Mouse (Mus musculus): ENCODE measurements around the gene Nprl3. TPM values are rescaled to one million over a fixed set of nuclear protein-coding genes. Genes with fewer than 3 reads are reported as not detected.

Gene Nprl3
- polyA plus RNA-seq, 1 experiment = 32.7 TPM

DNA sequence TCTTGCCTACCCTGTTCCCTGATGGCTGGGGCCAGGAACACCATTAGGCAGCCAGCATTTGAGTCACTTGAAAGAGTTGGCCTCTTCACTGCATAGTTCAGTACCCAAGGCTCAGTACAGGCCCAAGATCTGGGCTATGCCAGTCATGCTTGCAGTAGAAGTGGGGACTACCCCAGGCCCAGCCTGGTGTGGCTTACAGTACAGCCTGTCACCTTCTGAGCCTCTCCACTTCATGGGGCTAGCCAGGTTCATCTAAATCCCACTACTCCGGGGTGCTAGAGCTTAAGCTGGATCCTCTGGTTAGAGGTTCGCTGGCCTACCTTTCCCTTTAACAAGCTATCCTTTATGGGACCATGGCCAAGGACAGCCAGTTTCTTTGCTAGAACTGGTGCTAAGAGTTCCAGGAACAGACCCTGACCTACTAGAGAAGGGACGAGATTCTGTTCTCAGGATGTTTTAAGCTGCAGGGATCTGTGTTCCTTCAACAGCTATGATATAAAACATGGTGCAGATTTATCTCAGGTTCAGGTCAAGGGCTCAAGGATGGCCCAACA lies 39.1 kb downstream of the Nprl3 start:
- WGBS = 85% methylated on average over 3 of the region's 3 CpGs
- no peak for DNase-seq (ENCODE audit: low read depth, low spot score)

DNA sequence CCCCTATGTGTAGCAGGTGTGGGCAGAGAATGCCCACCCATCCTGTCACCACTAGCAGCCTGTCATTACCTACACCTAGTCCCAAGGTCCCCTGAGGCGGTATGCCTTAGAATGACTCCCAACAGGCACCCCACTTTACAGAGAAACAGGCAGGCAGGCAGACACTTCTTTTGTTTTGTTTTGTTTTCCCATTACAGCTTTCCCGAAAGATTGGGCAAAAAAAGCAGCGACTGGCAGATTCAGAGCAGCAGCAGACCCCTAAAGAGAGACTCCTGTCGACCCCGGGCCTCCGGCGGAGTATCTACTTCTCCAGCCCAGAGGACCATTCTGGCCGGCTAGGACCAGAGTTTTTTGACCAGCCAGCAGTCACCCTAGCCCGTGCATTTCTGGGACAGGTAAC lies 40.0 kb downstream of the Nprl3 start:
- 95% methylated on average over 9 of the region's 9 CpGs for WGBS
- no peak for DNase-seq (ENCODE audit: low read depth, low spot score)

DNA sequence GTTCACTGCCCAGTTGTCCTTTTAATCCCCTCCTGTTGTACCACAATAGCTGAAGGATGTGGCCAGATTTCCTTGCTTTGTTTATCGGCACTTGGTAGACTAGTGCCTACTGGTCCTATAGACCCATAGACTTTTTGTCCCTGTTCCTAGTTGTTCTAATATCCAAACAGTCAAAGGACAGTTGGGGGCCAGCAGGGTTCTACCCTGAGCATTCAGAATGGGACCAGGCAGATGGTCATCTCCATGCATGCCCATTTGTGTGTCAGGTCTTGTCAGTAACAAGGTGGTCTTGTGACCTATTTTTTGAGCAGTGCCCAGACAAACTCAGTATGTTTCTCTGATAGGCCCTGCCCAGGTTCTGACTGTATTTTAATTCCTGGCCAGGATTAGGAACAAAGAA lies 40.5 kb downstream of the Nprl3 start:
- 24% methylated on average over 1 of the region's 1 CpGs for WGBS
- DNase-seq (ENCODE audit: low read depth, low spot score) = no peak

DNA sequence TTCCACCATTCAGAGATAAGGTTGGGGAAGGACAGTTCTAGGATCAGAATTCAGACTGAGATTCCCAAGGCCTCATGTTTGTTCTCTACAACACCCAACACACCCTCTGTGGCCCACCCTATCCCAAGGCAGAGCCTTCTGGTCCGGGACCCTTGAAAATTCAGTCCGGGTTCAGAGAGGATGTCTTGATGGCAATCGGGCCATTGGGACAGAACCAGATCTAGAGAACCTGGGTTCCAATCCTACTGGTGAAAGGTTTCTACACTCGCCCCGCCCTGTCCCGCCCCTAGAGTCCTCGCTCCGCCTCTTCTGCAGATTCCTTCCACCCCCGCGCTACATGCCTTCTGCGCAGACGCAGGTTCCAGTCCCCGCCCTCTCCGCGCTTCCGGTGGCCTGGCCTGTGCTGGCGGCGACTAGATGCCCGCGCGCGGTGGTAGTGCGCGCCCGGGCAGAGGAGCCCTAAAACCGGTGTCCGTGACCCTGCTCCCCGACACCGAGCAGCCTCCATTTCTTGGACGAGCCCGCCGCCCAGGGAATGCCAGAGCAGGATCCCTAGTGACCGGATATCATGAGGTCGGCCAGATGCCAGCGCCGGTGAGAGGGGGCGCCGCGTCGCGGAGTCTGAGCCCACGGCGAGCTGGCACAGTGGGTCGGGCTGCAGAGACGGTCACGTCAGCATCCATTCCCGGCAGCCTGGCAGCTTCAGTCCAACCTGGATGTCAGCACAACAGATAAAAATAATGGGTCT lies 41.2 kb downstream of the Nprl3 start, which contains the start of gene Mpg:
Gene Mpg (plus strand): TSS at position 382 of the 748 bp plus-strand sequence.
- 3% methylated on average over 47 of the region's 47 CpGs for WGBS
- no peak for DNase-seq (ENCODE audit: low read depth, low spot score)

DNA sequence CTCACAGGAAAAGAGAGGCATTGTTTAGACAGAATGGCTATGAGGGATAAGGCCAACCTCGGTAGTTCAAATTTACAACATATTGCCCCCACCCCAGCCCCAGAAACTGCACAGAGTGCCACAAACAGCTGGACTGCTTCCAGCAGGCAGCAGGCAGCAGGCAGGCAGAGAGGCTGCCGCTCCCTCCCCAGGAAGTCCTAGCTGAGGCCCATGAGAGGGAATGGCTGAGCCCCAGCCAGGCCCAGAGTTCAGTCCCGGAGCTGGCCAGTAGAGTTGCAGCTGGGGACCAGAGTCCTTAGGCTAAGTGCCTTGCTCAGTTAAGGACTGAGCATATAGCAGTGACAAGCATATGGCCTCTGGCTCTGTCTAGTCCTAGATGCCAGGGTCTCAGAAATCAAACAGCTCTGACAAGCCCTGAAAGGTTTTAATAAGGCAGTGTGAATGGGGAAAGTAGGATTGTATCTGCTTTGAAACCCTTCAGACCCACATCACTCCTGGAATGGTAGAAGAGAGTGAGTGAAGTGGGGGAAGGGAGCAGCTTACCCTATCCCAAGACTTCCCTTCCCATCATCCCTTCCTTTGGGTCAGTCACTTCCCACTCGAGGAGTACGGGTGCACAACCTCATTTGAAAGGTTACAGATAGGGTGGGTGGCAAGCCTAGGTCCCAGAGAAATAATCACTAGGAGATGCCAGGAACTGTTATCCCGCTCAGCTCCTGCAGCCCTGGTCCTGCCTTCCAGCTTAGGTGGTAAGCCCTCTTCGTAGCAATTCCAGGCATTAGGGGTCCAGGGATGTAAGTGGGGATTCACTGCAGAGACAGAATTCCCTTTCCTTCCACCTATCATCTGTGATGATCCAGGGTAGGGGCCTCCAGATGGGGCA lies 42.0 kb downstream of the Nprl3 start:
- no peak for DNase-seq (ENCODE audit: low read depth, low spot score)
- 30% methylated on average over 7 of the region's 7 CpGs for WGBS

GRCm38 (mm10) chr11:32224468-32225139 lies 42.9 kb downstream of the Nprl3 start:
- 5% methylated on average over 4 of the region's 4 CpGs for WGBS
- no peak for DNase-seq (ENCODE audit: low read depth, low spot score)

- WGBS = 75% methylated on average over 4 of the region's 4 CpGs
Measured at GRCm38 (mm10) chr11:32223297-32223967, 44.1 kb downstream of the Nprl3 start.

GRCm38 (mm10) chr11:32222570-32223194 lies 44.8 kb downstream of the Nprl3 start:
- WGBS = 3% methylated on average over 21 of the region's 21 CpGs
- no peak for DNase-seq (ENCODE audit: low read depth, low spot score)

More at GRCm38 (mm10) chr11:32223297-32223967, 44.1 kb downstream of the Nprl3 start:
- no peak for DNase-seq (ENCODE audit: low read depth, low spot score)

DNA sequence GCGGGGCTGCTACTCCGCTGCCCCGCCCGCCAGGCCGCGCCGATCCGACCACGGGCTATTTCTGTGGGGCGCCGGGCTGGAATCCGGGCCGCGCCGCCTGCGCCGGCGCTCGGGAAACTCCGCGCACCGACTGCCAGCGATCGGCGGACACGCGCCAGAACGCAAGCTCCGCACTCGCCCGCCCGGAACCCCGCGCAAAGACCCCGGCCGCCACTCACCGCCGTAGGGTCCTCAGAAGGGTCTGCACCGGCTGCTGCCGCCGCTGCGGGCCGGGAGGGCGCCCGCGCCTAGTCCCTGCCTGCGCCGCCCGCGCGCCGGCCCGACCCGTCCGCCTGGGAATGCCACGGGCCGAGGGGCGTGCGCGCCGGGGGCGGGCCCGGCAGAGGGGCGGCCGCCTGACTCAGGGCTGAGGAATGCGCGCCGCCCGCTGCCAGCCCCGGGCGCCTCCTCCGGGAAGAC lies 45.5 kb downstream of the Nprl3 start, which contains the start of gene Rhbdf1:
Gene Rhbdf1 (minus strand): TSS at position 350 of the 459 bp plus-strand sequence.
- no peak for DNase-seq (ENCODE audit: low read depth, low spot score)
- under 1% methylated on average over 72 of the region's 72 CpGs for WGBS

DNA sequence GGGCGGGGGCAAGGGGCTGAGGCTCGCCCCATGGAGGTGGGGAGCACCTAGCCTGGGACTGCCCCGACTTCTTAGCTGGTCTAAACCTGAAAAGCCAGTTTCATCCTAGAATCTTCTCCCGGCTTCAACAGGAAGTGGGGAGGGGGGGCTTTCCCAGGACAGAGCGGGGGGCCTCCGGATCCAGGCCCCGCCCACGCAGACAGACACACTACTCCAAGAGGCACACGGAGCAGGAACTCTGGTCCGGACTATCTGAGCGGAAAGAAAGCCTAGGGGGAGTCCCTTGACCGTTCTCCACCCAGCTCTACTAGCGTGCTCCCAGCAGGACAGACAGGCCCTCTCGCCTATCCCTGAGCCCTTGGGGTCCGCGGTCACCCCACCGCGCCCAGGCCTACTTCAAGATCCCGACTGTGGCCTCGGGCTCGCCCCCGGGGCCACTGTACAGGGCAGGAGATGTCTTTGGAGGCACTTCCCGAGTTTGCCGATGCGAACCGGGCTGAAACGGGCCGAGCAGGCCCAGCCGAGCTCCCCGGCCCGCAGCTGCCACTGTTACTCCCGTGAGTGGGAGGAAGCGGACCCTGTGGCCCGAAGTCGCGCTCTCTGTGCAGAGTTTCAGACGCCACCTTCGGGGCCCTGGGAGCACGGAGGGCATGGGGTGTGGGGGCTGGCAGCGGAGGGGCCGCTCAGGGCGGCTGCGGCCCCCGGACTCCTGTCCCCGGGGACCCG lies 46.1 kb downstream of the Nprl3 start:
- no peak for DNase-seq (ENCODE audit: low read depth, low spot score)
- under 1% methylated on average over 41 of the region's 46 CpGs for WGBS

DNA sequence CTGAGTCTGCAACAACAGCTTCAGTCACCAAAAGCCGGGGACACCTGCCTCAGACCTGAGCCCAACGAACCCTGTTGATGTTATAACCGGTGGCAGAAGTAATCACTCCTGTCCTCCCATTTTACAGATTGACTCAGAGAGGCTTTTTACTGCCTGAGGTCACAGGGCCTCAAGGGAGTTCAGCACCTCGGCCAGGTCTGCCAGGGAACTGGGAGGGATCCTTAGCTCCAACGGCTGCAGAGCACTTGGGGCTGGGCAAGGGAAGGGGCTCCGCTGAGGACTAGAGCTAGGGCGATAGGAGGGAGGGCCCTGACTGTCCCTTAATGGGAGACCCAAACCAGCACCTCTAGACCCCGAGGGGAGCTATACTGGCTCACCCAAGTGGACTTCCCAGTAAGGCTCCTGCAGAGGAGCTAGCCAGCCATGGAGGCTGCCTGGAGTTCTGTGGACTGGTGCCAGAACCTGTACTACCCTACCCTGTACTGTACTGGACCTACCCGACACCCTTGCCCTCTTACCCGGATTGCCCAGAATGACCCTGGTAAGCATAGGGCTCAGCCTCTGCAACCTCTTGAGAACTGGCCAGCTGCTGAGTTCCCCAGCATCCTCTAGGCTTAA lies 46.8 kb downstream of the Nprl3 start:
- 28% methylated on average over 10 of the region's 10 CpGs for WGBS
- DNase-seq (ENCODE audit: low read depth, low spot score) = no peak

GRCm38 (mm10) chr11:32219287-32219686 lies 48.2 kb downstream of the Nprl3 start:
- 86% methylated on average over 10 of the region's 10 CpGs for WGBS
- DNase-seq (ENCODE audit: low read depth, low spot score) = no peak

DNA sequence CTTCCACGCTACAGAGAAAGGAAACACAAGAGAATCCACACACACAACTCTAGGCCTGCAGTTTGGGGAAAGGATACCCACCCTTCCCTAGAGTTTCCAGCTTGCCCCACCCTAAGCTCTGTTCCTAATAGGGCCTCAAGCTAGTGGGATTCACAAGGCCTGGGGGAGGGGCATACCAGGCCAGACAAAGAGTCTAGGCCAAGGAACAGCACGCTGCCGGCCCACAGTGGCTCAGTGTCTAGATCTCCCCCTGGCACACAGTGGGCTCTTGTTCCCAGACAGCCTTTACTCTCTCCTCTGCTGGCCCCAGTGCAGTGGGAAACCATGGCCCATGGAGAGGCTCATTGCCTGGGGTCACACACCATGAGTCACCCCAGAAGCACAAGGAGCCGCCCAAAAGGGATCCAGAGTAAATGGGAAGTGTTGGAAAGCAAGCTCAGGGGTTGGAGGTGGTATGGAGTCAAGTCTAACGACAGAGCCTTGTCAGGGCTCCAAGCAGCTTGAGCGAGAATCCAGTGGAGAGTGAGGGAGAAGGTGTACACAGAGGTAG lies 48.9 kb downstream of the Nprl3 start:
- no peak for DNase-seq (ENCODE audit: low read depth, low spot score)
- WGBS = 66% methylated on average over 6 of the region's 6 CpGs

- no peak for DNase-seq (ENCODE audit: low read depth, low spot score)
- WGBS = 28% methylated on average over 8 of the region's 8 CpGs
Measured at GRCm38 (mm10) chr11:32216851-32217250, 50.7 kb downstream of the Nprl3 start.

DNA sequence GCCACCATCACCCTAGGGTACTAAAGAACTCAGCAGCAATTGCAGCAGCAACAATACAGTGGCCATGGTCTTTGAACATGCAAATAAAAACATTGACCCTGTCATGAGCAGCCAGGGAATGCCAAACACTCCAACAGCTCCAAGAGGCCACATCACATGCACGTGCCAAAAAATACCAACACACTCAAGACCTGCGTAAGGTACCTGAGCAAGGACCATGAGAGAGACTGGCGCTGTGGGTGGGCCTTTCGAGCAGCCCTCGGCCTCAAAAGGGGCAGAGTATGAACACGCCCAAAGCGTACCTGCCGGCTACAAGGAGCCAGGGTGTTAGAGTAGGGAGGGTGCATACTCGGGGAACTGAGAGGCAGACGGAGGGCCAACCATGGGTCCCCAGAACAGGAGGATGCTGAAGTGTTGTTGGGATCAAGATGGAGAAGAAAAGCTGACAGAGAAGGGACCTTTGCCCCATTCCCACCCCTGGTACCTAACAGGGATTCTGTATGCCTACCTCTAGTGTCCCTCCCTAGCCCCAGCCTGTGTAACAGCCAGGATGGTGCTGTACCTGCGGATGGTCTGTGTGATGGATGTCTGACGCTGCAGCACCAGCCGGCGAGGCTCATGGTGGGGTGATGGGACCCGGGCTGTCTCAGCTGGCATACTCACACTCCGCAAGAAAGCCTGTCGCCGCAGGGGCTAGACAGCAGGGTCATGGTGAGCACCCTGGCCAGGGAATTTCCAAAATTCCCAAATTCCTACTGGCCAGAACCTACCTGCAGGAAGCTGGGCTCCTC lies 51.9 kb downstream of the Nprl3 start:
- DNase-seq (ENCODE audit: low read depth, low spot score) = no peak
- WGBS = 92% methylated on average over 18 of the region's 18 CpGs

DNA sequence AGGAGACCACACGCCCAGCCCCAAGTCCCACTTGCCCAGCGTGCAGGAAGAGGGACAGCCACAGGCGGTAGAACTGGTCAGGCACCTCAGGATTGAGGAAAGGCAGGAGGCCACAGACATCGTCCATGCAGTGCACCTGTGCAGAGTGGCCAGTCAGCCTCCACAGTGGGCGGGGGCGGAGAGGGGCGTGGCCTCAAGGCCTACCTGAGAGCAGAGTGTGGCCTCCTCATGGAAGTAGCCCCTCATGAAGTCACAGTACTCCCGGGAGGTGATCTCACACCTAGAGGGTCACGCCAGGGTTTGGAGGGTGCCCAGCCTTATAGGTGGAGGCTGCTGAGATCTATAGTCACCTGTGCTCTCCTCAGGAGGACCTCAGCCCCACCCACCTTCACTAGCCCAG lies 56.9 kb downstream of the Nprl3 start:
- 77% methylated on average over 9 of the region's 9 CpGs for whole genome bisulfite sequencing

More for the DNA sequence above, 56.9 kb downstream of the Nprl3 start:
- no peak for DNase-seq (ENCODE audit: low read depth, low spot score)
